26 mouse cellular contexts compared by ENCODE assay signal in the genomic region with DNA sequence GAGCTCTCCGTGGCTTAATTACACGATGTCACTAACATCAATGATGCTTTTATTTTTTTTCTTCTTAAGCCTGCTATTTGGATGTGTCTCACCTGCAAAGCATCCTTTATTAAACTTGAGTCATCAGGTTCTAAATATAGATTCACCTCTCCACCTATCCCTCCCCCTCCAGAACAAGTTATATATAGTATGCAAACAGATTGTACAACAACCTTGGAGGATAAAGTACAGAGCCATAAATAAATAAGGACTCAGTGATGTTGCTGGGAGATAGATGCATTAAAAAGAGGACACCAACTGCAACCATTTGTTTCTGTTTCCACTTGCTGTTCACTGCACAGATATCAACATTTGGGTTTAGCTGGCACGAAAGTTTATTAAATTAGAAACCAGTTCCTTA.
"Had no signal": no experiment of that assay in that cellular context is flagged by ENCODE, and none has a peak within 500 bp of the region (broad histone marks: within the 10 kb centered on the region; RNA-seq: fewer than 3 reads in every experiment).

No protein-coding gene starts in this region.

- ATAC-seq: hindbrain, postnatal 0 days; intestine, embryonic 16.5 days; liver, embryonic 12.5 days had no signal

- H3K4me3 ChIP-seq: gastrocnemius, adult 2 months; heart, embryonic 10.5 days; heart, embryonic 12.5 days; hindbrain, embryonic 13.5 days; hindbrain, embryonic 15.5 days; kidney, embryonic 15.5 days; limb, embryonic 13.5 days; limb, embryonic 15.5 days; liver, embryonic 12.5 days had no signal

- H3K27ac ChIP-seq: gastrocnemius, adult 2 months; heart, embryonic 10.5 days; hindbrain, embryonic 15.5 days; hindbrain, postnatal 0 days; kidney, embryonic 15.5 days; kidney, postnatal 0 days; limb, embryonic 13.5 days; limb, embryonic 15.5 days; liver, embryonic 12.5 days; liver, embryonic 14.5 days had no signal

- DNase-seq: gastrocnemius, adult 2 months; gastrocnemius, postnatal 10 days; gastrocnemius, postnatal 36 days; heart, adult 18-20 months; heart, postnatal 14 days; heart, postnatal 36 days; kidney, adult 11 months; kidney, adult 2 months; kidney, adult 9 months; kidney, postnatal 14 days; kidney, postnatal 36 days; layer of hippocampus, adult 9-11 months; layer of hippocampus, postnatal 36 days; left cerebral cortex, postnatal 4 days had no signal
